Mouse (Mus musculus) left cerebral cortex, adult 11 months (tissue): Measurements from ENCODE around the gene 0610009B22Rik.
"Not testable (repeated sequence)": the region's sequence is repeated elsewhere in the genome, so short reads cannot be mapped to it uniquely, and the experiment has no call there.

Experiments
- DNase-seq: peaks from one replicate; pipeline ENCODE4 v3.0.0; 2022; ENCODE audit warnings: low spot score

Gene 0610009B22Rik

GRCm38 (mm10) chr11:51688330-51689328 lies at the start of gene 0610009B22Rik:
TSS of gene 0610009B22Rik (minus strand) at chr11:51688874.
- peak; percentile 98 for DNase-seq

GRCm38 (mm10) chr11:51734218-51734617 lies 45.5 kb upstream of the 0610009B22Rik start:
- not testable (repeated sequence) for DNase-seq

- DNase-seq = no peak
These were observed 44.2 kb upstream of the 0610009B22Rik start for GRCm38 (mm10) chr11:51732883-51733282.

GRCm38 (mm10) chr11:51721066-51721465 lies 32.4 kb upstream of the 0610009B22Rik start:
- no peak for DNase-seq

GRCm38 (mm10) chr11:51707080-51707479 lies 18.4 kb upstream of the 0610009B22Rik start:
- no peak for DNase-seq

GRCm38 (mm10) chr11:51706451-51706850 lies 17.8 kb upstream of the 0610009B22Rik start:
- DNase-seq = no peak

- DNase-seq = no peak
These were observed 14.8 kb upstream of the 0610009B22Rik start for GRCm38 (mm10) chr11:51703379-51703998.

- DNase-seq = no peak
These were observed 14.2 kb upstream of the 0610009B22Rik start for GRCm38 (mm10) chr11:51702831-51703230.

GRCm38 (mm10) chr11:51694984-51695383 lies 6.3 kb upstream of the 0610009B22Rik start:
- DNase-seq = no peak

GRCm38 (mm10) chr11:51690597-51690996 lies 1.9 kb upstream of the 0610009B22Rik start:
- not testable (repeated sequence) for DNase-seq

- DNase-seq = no peak
These were observed 669 bp upstream of the 0610009B22Rik start for GRCm38 (mm10) chr11:51689343-51689742.

- no peak for DNase-seq
These were observed 6.7 kb downstream of the 0610009B22Rik start for GRCm38 (mm10) chr11:51681976-51682374.

GRCm38 (mm10) chr11:51681324-51681975 lies 7.2 kb downstream of the 0610009B22Rik start:
- DNase-seq = peak; percentile 64

GRCm38 (mm10) chr11:51679466-51679865 lies 9.2 kb downstream of the 0610009B22Rik start:
- DNase-seq = no peak

- no peak for DNase-seq
These were observed 10.8 kb downstream of the 0610009B22Rik start for GRCm38 (mm10) chr11:51677737-51678418.

GRCm38 (mm10) chr11:51675386-51675785 lies 13.3 kb downstream of the 0610009B22Rik start:
- DNase-seq = no peak

- DNase-seq = no peak
These were observed 15.4 kb downstream of the 0610009B22Rik start for GRCm38 (mm10) chr11:51673291-51673690.

GRCm38 (mm10) chr11:51671376-51671775 lies 17.3 kb downstream of the 0610009B22Rik start:
- no peak for DNase-seq

- no peak for DNase-seq
These were observed 17.8 kb downstream of the 0610009B22Rik start for GRCm38 (mm10) chr11:51670846-51671245.

- not testable (repeated sequence) for DNase-seq
These were observed 23.9 kb downstream of the 0610009B22Rik start for GRCm38 (mm10) chr11:51664747-51665146.

- DNase-seq = no peak
These were observed 26.0 kb downstream of the 0610009B22Rik start for GRCm38 (mm10) chr11:51662632-51663031.

- DNase-seq = no peak
These were observed 26.8 kb downstream of the 0610009B22Rik start for GRCm38 (mm10) chr11:51661867-51662365.
